In genomic region chr11:98342000-98342945, GRCm38 (mm10) we compare ENCODE assay signal across 8 mouse cellular contexts. TPM values are rescaled to one million over a fixed set of nuclear protein-coding genes. Genes with fewer than 3 reads are reported as not detected.
DNase-seq lines count a peak whose midpoint lies in the region; ATAC-seq and TF ChIP-seq lines count a peak whose summit lies in the region.

No protein-coding gene starts in this region.

- DNase-seq in 3T3-L1 (ENCODE audit: low read depth, low spot score), result peak; percentile 96
- DNase-seq in adrenal gland, postnatal 36 days, result peak; percentile 92
- DNase-seq in embryonic facial prominence, embryonic 14.5 days (ENCODE audit: low spot score), result peak; percentile 84
- peak; percentile 80 to 92 for DNase-seq in heart, adult 9 months (ENCODE audit: low spot score in 2 of 2)
- peak; percentile 98 for DNase-seq in kidney, adult 9 months
- peak; percentile 89 for DNase-seq in limb, embryonic 14.5 days (ENCODE audit: low spot score)
- peak; percentile 92 for DNase-seq in midbrain, postnatal 0 days (ENCODE audit: low spot score)
- peak; percentile 92 to 95 for DNase-seq in spleen, postnatal 10 days (ENCODE audit: low spot score in 2 of 2)

- TF ChIP-seq CTCF in midbrain, postnatal 0 days (IDR thresholded peaks at IDR 0.05), result peak; percentile 100

- WGBS in embryonic facial prominence, embryonic 14.5 days, result 2% methylated on average over 29 of the region's 29 CpGs
- WGBS in limb, embryonic 14.5 days, result under 1% methylated on average over 26 of the region's 29 CpGs
- WGBS in midbrain, postnatal 0 days, result under 1% methylated on average over 27 of the region's 29 CpGs

- no peaks in the 10 kb centered on the region for H3K36me3 ChIP-seq in embryonic facial prominence, embryonic 14.5 days (ENCODE audit: control insufficient read depth, insufficient read depth, low read length)
- no peaks in the 10 kb centered on the region for H3K36me3 ChIP-seq in limb, embryonic 14.5 days (ENCODE audit: control insufficient read depth, insufficient read depth, low read length)
- H3K36me3 ChIP-seq in midbrain, postnatal 0 days (ENCODE audit: insufficient read depth, low read length), result no peaks in the 10 kb centered on the region

- H3K4me2 ChIP-seq in embryonic facial prominence, embryonic 14.5 days (ENCODE audit: low read depth, low read length), result peak overlapping the region; percentile 60
- H3K4me2 ChIP-seq in limb, embryonic 14.5 days (replicated peaks; ENCODE audit: low read depth, low read length, severe bottlenecking), result peak overlapping the region; percentile 58
- H3K4me2 ChIP-seq in midbrain, postnatal 0 days (ENCODE audit: low read depth, low read length, poor library complexity, severe bottlenecking), result peak overlapping the region; percentile 66

- H3K4me3 ChIP-seq in embryonic facial prominence, embryonic 14.5 days (ENCODE audit: low read depth, low read length), result peak overlapping the region; percentile 30
- peak overlapping the region; percentile 34 for H3K4me3 ChIP-seq in limb, embryonic 14.5 days (replicated peaks; ENCODE audit: low read length)
- H3K4me3 ChIP-seq in midbrain, postnatal 0 days (ENCODE audit: low read depth, low read length), result peak overlapping the region; percentile 31; the same call in 1 of the 2 replicates

- TF ChIP-seq POLR2A in limb, embryonic 14.5 days (IDR thresholded peaks at IDR 0.05; ENCODE audit: borderline replicate concordance, extremely low read depth, insufficient read depth, insufficient read length), result no peak; the same call in 1 of the 2 replicates

- H3K9me3 ChIP-seq in embryonic facial prominence, embryonic 14.5 days (ENCODE audit: control insufficient read depth, low read length), result no peaks in the 10 kb centered on the region
- H3K9me3 ChIP-seq in limb, embryonic 14.5 days (ENCODE audit: control insufficient read depth, low read length), result no peaks in the 10 kb centered on the region
- H3K9me3 ChIP-seq in midbrain, postnatal 0 days (ENCODE audit: low read length), result no peaks in the 10 kb centered on the region

- peak; percentile 76 for ATAC-seq in embryonic facial prominence, embryonic 14.5 days (ENCODE audit: low read depth)
- ATAC-seq in limb, embryonic 14.5 days (ENCODE audit: low FRiP score, low read depth), result peak; percentile 67
- ATAC-seq in midbrain, postnatal 0 days (ENCODE audit: low FRiP score), result peak; percentile 55

- peaks cover 72% of the 10 kb centered on the region for H3K27me3 ChIP-seq in embryonic facial prominence, embryonic 14.5 days (replicated peaks; ENCODE audit: control insufficient read depth, insufficient read depth, low read length)
- peaks cover 67% of the 10 kb centered on the region for H3K27me3 ChIP-seq in limb, embryonic 14.5 days (ENCODE audit: control insufficient read depth, insufficient read depth, low read length)
- H3K27me3 ChIP-seq in midbrain, postnatal 0 days (ENCODE audit: insufficient read depth, low read length), result peaks cover 52% of the 10 kb centered on the region

- H3K4me1 ChIP-seq in embryonic facial prominence, embryonic 14.5 days (ENCODE audit: control insufficient read depth, insufficient read depth, low read length), result peaks cover 10% of the 10 kb centered on the region; the same call in 1 of the 2 replicates
- peaks cover 20% of the 10 kb centered on the region for H3K4me1 ChIP-seq in limb, embryonic 14.5 days (ENCODE audit: control insufficient read depth, insufficient read depth, low read length)
- 0 out of 2 replicates have a peak, but pooled peaks cover 3% of the 10 kb centered on the region for H3K4me1 ChIP-seq in midbrain, postnatal 0 days (ENCODE audit: insufficient read depth, low read length)

- H3K27ac ChIP-seq in embryonic facial prominence, embryonic 14.5 days (replicated peaks; ENCODE audit: low read depth, low read length), result no peak overlapping the region
- no peak overlapping the region for H3K27ac ChIP-seq in limb, embryonic 14.5 days (replicated peaks; ENCODE audit: low read depth, low read length)
- H3K27ac ChIP-seq in midbrain, postnatal 0 days (ENCODE audit: low read depth, low read length), result no peak overlapping the region

- H3K9ac ChIP-seq in embryonic facial prominence, embryonic 14.5 days (ENCODE audit: low read depth, low read length), result no peak overlapping the region
- H3K9ac ChIP-seq in limb, embryonic 14.5 days (ENCODE audit: low read depth, low read length, severe bottlenecking), result no peak overlapping the region
- no peak overlapping the region for H3K9ac ChIP-seq in midbrain, postnatal 0 days (replicated peaks; ENCODE audit: low read length, poor library complexity, severe bottlenecking)

RNA-seq across cellular contexts. Expression of gene Ppp1r1b, which starts 5.9 kb away (rescaled TPM):
- total RNA-seq in adrenal gland, postnatal 36 days (2021), result not detected
- 4.1 and 5.1 TPM in 2 replicates for polyA plus RNA-seq in embryonic facial prominence, embryonic 14.5 days (2014; fragmentation: Nextera tagmentation; extraction: Ambion mirVana)
- polyA plus RNA-seq in limb, embryonic 14.5 days (2012; rRNA removed), result 3.5 and 3.6 TPM in 2 replicates
- 2.9 and 3.6 TPM in 2 replicates for polyA plus RNA-seq in limb, embryonic 14.5 days (2014; fragmentation: Nextera tagmentation; extraction: Ambion mirVana)
- total RNA-seq in midbrain, postnatal 0 days (2014; rRNA removed), result 1.8 and 5.0 TPM in 2 replicates
- 4.2 and 5.3 TPM in 2 replicates for polyA plus RNA-seq in midbrain, postnatal 0 days (2015; fragmentation: Nextera tagmentation; extraction: Ambion mirVana)

RNA-seq across cellular contexts. Expression of gene Neurod2, which starts 12.8 kb away (rescaled TPM):
- total RNA-seq in adrenal gland, postnatal 36 days (2021), result not detected
- 0.10 TPM in 1 of 2 replicates, not detected in the other for polyA plus RNA-seq in embryonic facial prominence, embryonic 14.5 days (2014; fragmentation: Nextera tagmentation; extraction: Ambion mirVana)
- polyA plus RNA-seq in limb, embryonic 14.5 days (2012; rRNA removed), result 0.14 and 0.52 TPM in 2 replicates
- not detected in 2 replicates for polyA plus RNA-seq in limb, embryonic 14.5 days (2014; fragmentation: Nextera tagmentation; extraction: Ambion mirVana)
- total RNA-seq in midbrain, postnatal 0 days (2014; rRNA removed), result 11.6 and 24.4 TPM in 2 replicates
- polyA plus RNA-seq in midbrain, postnatal 0 days (2015; fragmentation: Nextera tagmentation; extraction: Ambion mirVana), result 2.1 and 3.3 TPM in 2 replicates

RNA-seq across cellular contexts. Expression of gene Stard3, which starts 15.9 kb away (rescaled TPM):
- 10 to 100 TPM; 22.3 to 23.2 TPM for total RNA-seq in adrenal gland, postnatal 36 days (2021)
- polyA plus RNA-seq in embryonic facial prominence, embryonic 14.5 days (2014; fragmentation: Nextera tagmentation; extraction: Ambion mirVana), result 31.0 and 32.8 TPM in 2 replicates
- polyA plus RNA-seq in limb, embryonic 14.5 days (2012; rRNA removed), result 78.2 and 116 TPM in 2 replicates
- polyA plus RNA-seq in limb, embryonic 14.5 days (2014; fragmentation: Nextera tagmentation; extraction: Ambion mirVana), result 36.9 and 42.6 TPM in 2 replicates
- 31.2 and 56.1 TPM in 2 replicates for total RNA-seq in midbrain, postnatal 0 days (2014; rRNA removed)
- polyA plus RNA-seq in midbrain, postnatal 0 days (2015; fragmentation: Nextera tagmentation; extraction: Ambion mirVana), result 23.8 and 28.2 TPM in 2 replicates

RNA-seq across cellular contexts. Expression of gene Tcap, which starts 41.3 kb away (rescaled TPM):
- 1 to 10 TPM in 1 of 2 experiments, under 1 TPM in 1; 0.43 to 1.2 TPM for total RNA-seq in adrenal gland, postnatal 36 days (2021)
- 22.8 and 27.7 TPM in 2 replicates for polyA plus RNA-seq in embryonic facial prominence, embryonic 14.5 days (2014; fragmentation: Nextera tagmentation; extraction: Ambion mirVana)
- 12.3 and 13.2 TPM in 2 replicates for polyA plus RNA-seq in limb, embryonic 14.5 days (2012; rRNA removed)
- polyA plus RNA-seq in limb, embryonic 14.5 days (2014; fragmentation: Nextera tagmentation; extraction: Ambion mirVana), result 10.9 and 18.1 TPM in 2 replicates
- not detected in 2 replicates for total RNA-seq in midbrain, postnatal 0 days (2014; rRNA removed)
- not detected in 2 replicates for polyA plus RNA-seq in midbrain, postnatal 0 days (2015; fragmentation: Nextera tagmentation; extraction: Ambion mirVana)

RNA-seq across cellular contexts. Expression of gene Pnmt, which starts 44.0 kb away (rescaled TPM):
- 100 to 1,000 TPM; 363 to 581 TPM for total RNA-seq in adrenal gland, postnatal 36 days (2021)
- 0.49 and 0.59 TPM in 2 replicates for polyA plus RNA-seq in embryonic facial prominence, embryonic 14.5 days (2014; fragmentation: Nextera tagmentation; extraction: Ambion mirVana)
- 1.4 and 2.2 TPM in 2 replicates for polyA plus RNA-seq in limb, embryonic 14.5 days (2012; rRNA removed)
- 0.51 and 1.3 TPM in 2 replicates for polyA plus RNA-seq in limb, embryonic 14.5 days (2014; fragmentation: Nextera tagmentation; extraction: Ambion mirVana)
- total RNA-seq in midbrain, postnatal 0 days (2014; rRNA removed), result 1.1 and 4.3 TPM in 2 replicates
- polyA plus RNA-seq in midbrain, postnatal 0 days (2015; fragmentation: Nextera tagmentation; extraction: Ambion mirVana), result 3.4 and 3.9 TPM in 2 replicates
